Mouse (Mus musculus) mammary gland, adult 2 months (tissue): ENCODE measurements around the gene Nudt19. TPM values are rescaled to one million over a fixed set of nuclear protein-coding genes. Genes with fewer than 3 reads are reported as not detected.

Experiments used
- polyA plus RNA-seq: library from polyadenylated mRNA; depleted of rRNA; stranded (reverse); fragments of >200 nt; gene quantifications from 2 replicates; pipeline ENCODE4 v1.2.3, GENCODE M21; 2012; ENCODE audit warnings: low replicate concordance; rRNA removed

Gene Nudt19
- 36.9 and 59.9 TPM in 2 replicates for polyA plus RNA-seq

GRCm38 (mm10) chr7:35556205-35556603, at the start of gene Nudt19:
Nudt19 (minus strand) TSS chr7:35556304.

GRCm38 (mm10) chr7:35586055-35586905, 30.2 kb upstream of the Nudt19 start, which contains the start of gene Ankrd27:
Ankrd27 (plus strand) TSS chr7:35586244.

GRCm38 (mm10) chr7:35585191-35586054, 29.3 kb upstream of the Nudt19 start, which contains the start of gene Rgs9bp:
Rgs9bp (minus strand) TSS chr7:35585582.

GRCm38 (mm10) chr7:35537562-35537961, 18.5 kb downstream of the Nudt19 start, which contains the start of gene Tdrd12:
Tdrd12 (minus strand) TSS chr7:35537745.

Other genes starting within 250 kb of the Nudt19 start
- gene Gpatch1, start 237.9 kb downstream of the Nudt19 start, polyA plus RNA-seq = 3.5 and 4.3 TPM in 2 replicates
- gene Rhpn2, start 222.1 kb downstream of the Nudt19 start, polyA plus RNA-seq = 5.1 and 5.3 TPM in 2 replicates
- 4.6 and 4.8 TPM in 2 replicates for gene Faap24, start 159.5 kb downstream of the Nudt19 start, polyA plus RNA-seq
- 10.5 and 17.6 TPM in 2 replicates for gene Cep89, start 159.3 kb downstream of the Nudt19 start, polyA plus RNA-seq
- 0.10 TPM in 1 of 2 replicates, not detected in the other for gene Slc7a9, start 107.5 kb downstream of the Nudt19 start, polyA plus RNA-seq
- gene Tdrd12, start 18.6 kb downstream of the Nudt19 start, polyA plus RNA-seq = 0.24 TPM in 1 of 2 replicates, not detected in the other
- 0.09 and 0.10 TPM in 2 replicates for gene Rgs9bp, start 29.3 kb upstream of the Nudt19 start, polyA plus RNA-seq
- gene Ankrd27, start 29.9 kb upstream of the Nudt19 start, polyA plus RNA-seq = 29.2 and 32.7 TPM in 2 replicates
- 20.3 and 32.6 TPM in 2 replicates for gene Pdcd5, start 91.2 kb upstream of the Nudt19 start, polyA plus RNA-seq
- 3.7 and 6.6 TPM in 2 replicates for gene Dpy19l3, start 198.2 kb upstream of the Nudt19 start, polyA plus RNA-seq
- gene Zfp507, start 246.7 kb upstream of the Nudt19 start, polyA plus RNA-seq = 5.7 and 6.5 TPM in 2 replicates